Mouse (Mus musculus): ENCODE results near the gene Adarb1. TPM values are rescaled to one million over a fixed set of nuclear protein-coding genes. Genes with fewer than 3 reads are reported as not detected.

Adarb1 gene
- polyA plus RNA-seq, 1 experiment, result 6.2 TPM

DNA sequence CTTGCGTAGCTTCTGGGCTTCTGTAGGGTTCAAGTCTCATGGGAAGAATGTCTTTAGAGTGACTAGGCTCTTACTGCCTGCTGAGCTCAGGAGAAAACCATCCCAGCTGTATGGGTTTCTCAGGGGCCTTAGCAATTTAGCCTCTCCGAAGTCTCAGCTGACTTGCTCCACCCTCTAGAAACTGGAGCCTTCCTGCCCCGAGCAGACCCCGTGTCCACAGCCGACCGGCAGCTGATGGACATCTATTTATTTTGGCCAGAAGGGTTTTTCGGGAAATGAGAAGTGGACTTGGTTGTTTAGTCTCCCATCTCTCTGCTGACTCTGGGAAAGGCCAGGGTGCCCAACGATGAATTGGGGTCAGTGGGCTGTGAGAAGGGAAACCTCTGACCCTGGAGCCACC, 177.3 kb downstream of the Adarb1 start:
- 59% methylated on average over 8 of the region's 8 CpGs for WGBS
- peak overlapping the region; percentile 60; the same call in 1 of the 2 replicates for H3K27ac ChIP-seq (ENCODE audit: insufficient read depth, low read depth, low read length)
- H3K4me1 ChIP-seq (ENCODE audit: control insufficient read depth, insufficient read depth, low read length), result peaks cover 3% of the 10 kb centered on the region; the same call in 1 of the 2 replicates
- no peaks in the 10 kb centered on the region for H3K36me3 ChIP-seq (ENCODE audit: control insufficient read depth, insufficient read depth, low read length)
- peak; percentile 58 for DNase-seq
- TF ChIP-seq POLR2A (IDR thresholded peaks at IDR 0.05; ENCODE audit: low read depth, low read length), result no peak
- TF ChIP-seq CTCF (conservative IDR thresholded peaks at IDR 0.05; ENCODE audit: insufficient read depth, insufficient read length, low read depth, low read length), result no peak
- H3K4me3 ChIP-seq (ENCODE audit: insufficient read depth, low read depth, low read length), result no peak overlapping the region
- H3K27me3 ChIP-seq (replicated peaks; ENCODE audit: control insufficient read depth, insufficient read depth, low read length), result no peaks in the 10 kb centered on the region

Other genes starting within 250 kb of the Adarb1 start
- 45.9 and 50.6 TPM in 2 replicates for gene Pofut2, start 159.1 kb downstream of the Adarb1 start, polyA plus RNA-seq (2012; rRNA removed)
- gene Fam207a, start 97.5 kb upstream of the Adarb1 start, polyA plus RNA-seq (2012; rRNA removed), result 30.5 and 31.4 TPM in 2 replicates
- 6.5 and 13.6 TPM in 2 replicates for gene Itgb2, start 112.0 kb upstream of the Adarb1 start, polyA plus RNA-seq (2012; rRNA removed)
- gene Pttg1ip, start 163.4 kb upstream of the Adarb1 start, polyA plus RNA-seq (2012; rRNA removed), result 321 and 342 TPM in 2 replicates
- 241 and 269 TPM in 2 replicates for gene Sumo3, start 187.8 kb upstream of the Adarb1 start, polyA plus RNA-seq (2012; rRNA removed)
- not detected in 2 replicates for gene Gm49325, start 187.9 kb upstream of the Adarb1 start, polyA plus RNA-seq (2012; rRNA removed)
- gene Ube2g2, start 204.0 kb upstream of the Adarb1 start, polyA plus RNA-seq (2012; rRNA removed), result 29.9 and 33.8 TPM in 2 replicates